26 mouse cellular contexts compared by ENCODE assay signal in the genomic region with DNA sequence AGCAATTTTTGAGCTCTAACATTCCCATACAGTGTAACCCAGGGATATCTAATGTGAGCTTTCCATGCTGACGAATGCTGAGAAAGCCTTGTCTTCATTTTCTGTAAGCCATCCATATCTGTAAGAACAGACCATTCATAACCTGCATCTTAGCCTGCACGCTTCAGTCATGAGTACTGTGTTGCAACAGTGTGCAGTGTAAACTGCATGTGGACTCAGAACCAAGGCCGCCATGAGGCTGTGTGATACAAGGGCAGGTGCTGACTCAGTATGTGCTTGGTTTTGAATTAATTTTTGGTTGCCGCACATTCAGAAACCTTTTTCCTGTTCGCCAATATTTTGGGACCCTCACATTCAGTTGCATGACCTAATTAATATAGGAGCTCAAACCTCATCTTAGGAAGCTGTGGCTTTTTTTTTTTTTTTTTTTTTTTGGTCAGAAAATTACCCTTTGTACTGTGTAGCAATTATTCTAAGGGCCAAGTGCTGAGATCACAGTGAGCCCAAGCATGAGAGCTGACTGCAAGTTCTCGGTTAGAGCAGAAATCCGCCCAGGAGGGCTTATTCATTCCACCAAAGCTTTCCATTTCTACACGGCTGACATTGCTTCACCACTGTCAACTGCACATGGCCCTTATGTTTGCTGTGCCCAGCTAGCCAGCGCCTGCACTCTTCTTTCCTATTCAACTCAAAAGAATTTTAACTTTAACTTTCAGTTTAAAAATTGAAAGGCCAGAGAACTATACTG. TPM values are rescaled to one million over a fixed set of nuclear protein-coding genes. Genes with fewer than 3 reads are reported as not detected.
DNase-seq lines count a peak whose midpoint lies in the region; ATAC-seq and TF ChIP-seq lines count a peak whose summit lies in the region.
"Had no signal": no experiment of that assay in that cellular context is flagged by ENCODE, and none has a peak within 500 bp of the region (broad histone marks: within the 10 kb centered on the region; RNA-seq: fewer than 3 reads in every experiment).

No protein-coding gene starts in this region.

- no peak for ATAC-seq in kidney, embryonic 15.5 days (replicated peaks; ENCODE audit: low FRiP score)
- peak; percentile 85 for ATAC-seq in intestine, embryonic 16.5 days
- ATAC-seq in liver, postnatal 0 days: peak; percentile 83
- ATAC-seq: CD4-positive, CD25-positive, alpha-beta regulatory T cell, adult 4 months; forebrain, embryonic 15.5 days had no signal

- no peak for TF ChIP-seq EP300 in liver, postnatal 0 days (IDR thresholded peaks at IDR 0.05; ENCODE audit: low read depth)

- no peak overlapping the region for H3K4me2 ChIP-seq in kidney, embryonic 15.5 days
- H3K4me2 ChIP-seq in intestine, embryonic 16.5 days (ENCODE audit: low read depth, low read length): no peak overlapping the region
- H3K4me2 ChIP-seq in liver, postnatal 0 days (ENCODE audit: low read depth, low read length): no peak overlapping the region
- H3K4me2 ChIP-seq: embryonic facial prominence, embryonic 13.5 days; forebrain, embryonic 15.5 days; heart, embryonic 13.5 days; hindbrain, embryonic 14.5 days; limb, embryonic 13.5 days had no signal

- H3K36me3 ChIP-seq in kidney, embryonic 15.5 days: peaks cover 10% of the 10 kb centered on the region; the same call in 1 of the 2 replicates
- H3K36me3 ChIP-seq in intestine, embryonic 16.5 days (ENCODE audit: control insufficient read depth, insufficient read depth, low read length): no peaks in the 10 kb centered on the region
- no peaks in the 10 kb centered on the region for H3K36me3 ChIP-seq in liver, postnatal 0 days (replicated peaks; ENCODE audit: insufficient read depth, low read length)

- no peak for TF ChIP-seq CTCF in cerebellum, adult 2 months (IDR thresholded peaks at IDR 0.05; ENCODE audit: borderline replicate concordance, insufficient read depth, low read depth, low read length)
- no peak for TF ChIP-seq CTCF in liver, postnatal 0 days (IDR thresholded peaks at IDR 0.05; ENCODE audit: low read depth)

- H3K4me1 ChIP-seq in cerebellum, adult 2 months (ENCODE audit: control insufficient read depth, insufficient read depth, low read length): peaks cover 9% of the 10 kb centered on the region
- H3K4me1 ChIP-seq in kidney, embryonic 15.5 days: no peaks in the 10 kb centered on the region
- no peaks in the 10 kb centered on the region for H3K4me1 ChIP-seq in intestine, embryonic 16.5 days (ENCODE audit: control insufficient read depth, insufficient read depth, low read length)
- no peaks in the 10 kb centered on the region for H3K4me1 ChIP-seq in liver, postnatal 0 days (ENCODE audit: insufficient read depth)
- H3K4me1 ChIP-seq: embryonic facial prominence, embryonic 13.5 days; forebrain, embryonic 10.5 days; forebrain, embryonic 15.5 days; heart, embryonic 13.5 days; limb, embryonic 13.5 days had no signal

- peak overlapping the region; percentile 53; the same call in 1 of the 2 replicates for H3K27ac ChIP-seq in cerebellum, adult 2 months (ENCODE audit: insufficient read depth, low read length)
- no peak overlapping the region for H3K27ac ChIP-seq in kidney, embryonic 15.5 days
- H3K27ac ChIP-seq in intestine, embryonic 16.5 days (ENCODE audit: low read length): no peak overlapping the region; the same call in 1 of the 2 replicates
- H3K27ac ChIP-seq in liver, postnatal 0 days (ENCODE audit: low read depth): no peak overlapping the region
- H3K27ac ChIP-seq: embryonic facial prominence, embryonic 13.5 days; forebrain, embryonic 10.5 days; forebrain, embryonic 15.5 days; heart, adult 2 months; heart, embryonic 13.5 days; hindbrain, embryonic 14.5 days; limb, embryonic 13.5 days; macrophage had no signal

- TF ChIP-seq POLR2A in cerebellum, adult 2 months (IDR thresholded peaks at IDR 0.05; ENCODE audit: borderline replicate concordance, insufficient read depth, low read length): no peak

- H3K4me3 ChIP-seq in cerebellum, adult 2 months (replicated peaks; ENCODE audit: insufficient read depth, low read depth, low read length): no peak overlapping the region
- H3K4me3 ChIP-seq in kidney, embryonic 15.5 days (replicated peaks): no peak overlapping the region
- no peak overlapping the region for H3K4me3 ChIP-seq in intestine, embryonic 16.5 days (ENCODE audit: low read length)
- H3K4me3 ChIP-seq in liver, postnatal 0 days (ENCODE audit: low read depth, low read length): no peak overlapping the region
- H3K4me3 ChIP-seq: embryonic facial prominence, embryonic 13.5 days; forebrain, embryonic 10.5 days; forebrain, embryonic 15.5 days; heart, adult 2 months; heart, embryonic 13.5 days; limb, embryonic 13.5 days had no signal

- DNase-seq in cerebellum, adult 2 months: no peak
- no peak for DNase-seq in cerebellum, adult 11-12 months
- DNase-seq in kidney, postnatal 36 days: peak; percentile 21 to 43
- DNase-seq in liver, postnatal 0 days: no peak
- DNase-seq in embryo, embryonic 10 days (ENCODE audit: low spot score): no peak
- DNase-seq: adrenal gland, postnatal 10 days; heart, adult 2 months; heart, postnatal 10 days; lung, adult 2 months; lung, postnatal 10 days; midbrain, embryonic 14.5 days; thymus, adult 2 months; thymus, postnatal 4 days had no signal

- H3K27me3 ChIP-seq in cerebellum, adult 2 months (ENCODE audit: control insufficient read depth, insufficient read depth, low read length): no peaks in the 10 kb centered on the region
- no peaks in the 10 kb centered on the region for H3K27me3 ChIP-seq in kidney, embryonic 15.5 days
- H3K27me3 ChIP-seq in intestine, embryonic 16.5 days (replicated peaks; ENCODE audit: control insufficient read depth, insufficient read depth, low read length): no peaks in the 10 kb centered on the region
- H3K27me3 ChIP-seq in liver, postnatal 0 days (ENCODE audit: insufficient read depth, low read length): no peaks in the 10 kb centered on the region
- H3K27me3 ChIP-seq: embryonic facial prominence, embryonic 13.5 days; forebrain, embryonic 15.5 days; heart, embryonic 13.5 days; limb, embryonic 13.5 days had no signal

- no peaks in the 10 kb centered on the region for H3K9me3 ChIP-seq in kidney, embryonic 15.5 days (replicated peaks)
- no peaks in the 10 kb centered on the region for H3K9me3 ChIP-seq in intestine, embryonic 16.5 days (ENCODE audit: control insufficient read depth, low read length)
- no peaks in the 10 kb centered on the region for H3K9me3 ChIP-seq in liver, postnatal 0 days (ENCODE audit: low read length)
- H3K9me3 ChIP-seq: embryonic facial prominence, embryonic 13.5 days; forebrain, embryonic 10.5 days; forebrain, embryonic 15.5 days; heart, embryonic 13.5 days; limb, embryonic 13.5 days had no signal

- 71% methylated on average over 9 of the region's 9 CpGs for WGBS in cerebellum, adult 2 months
- 88% methylated on average over 9 of the region's 9 CpGs for WGBS in kidney, embryonic 15.5 days
- 90% methylated on average over 9 of the region's 9 CpGs for WGBS in intestine, embryonic 16.5 days
- 72% methylated on average over 9 of the region's 9 CpGs for WGBS in liver, postnatal 0 days (ENCODE audit: insufficient replicate concordance)

- H3K9ac ChIP-seq in kidney, embryonic 15.5 days: no peak overlapping the region
- H3K9ac ChIP-seq in intestine, embryonic 16.5 days (ENCODE audit: low read depth, low read length): no peak overlapping the region
- no peak overlapping the region for H3K9ac ChIP-seq in liver, postnatal 0 days (replicated peaks)
- H3K9ac ChIP-seq: embryonic facial prominence, embryonic 13.5 days; forebrain, embryonic 15.5 days; heart, embryonic 13.5 days; hindbrain, embryonic 14.5 days; limb, embryonic 13.5 days had no signal

RNA-seq across cellular contexts. Expression of gene Gm26741, which starts 2.5 kb away (rescaled TPM):
- polyA plus RNA-seq in cerebellum, adult 2 months (2012; rRNA removed): not detected in 2 replicates
- not detected in 2 replicates for polyA plus RNA-seq in kidney, embryonic 15.5 days (2015; fragmentation: Nextera tagmentation; extraction: Ambion mirVana)
- not detected in 2 replicates for polyA plus RNA-seq in intestine, embryonic 16.5 days (2015; fragmentation: Nextera tagmentation; extraction: Ambion mirVana)
- not detected in 2 replicates for polyA plus RNA-seq in liver, postnatal 0 days (2015; fragmentation: Nextera tagmentation; extraction: Ambion mirVana)
- polyA plus RNA-seq: brain, embryonic 14.5 days; CD4-positive, CD25-positive, alpha-beta regulatory T cell, adult 4 months; embryonic facial prominence, embryonic 13.5 days; forebrain, embryonic 10.5 days; forebrain, embryonic 15.5 days; heart, adult 2 months; heart, embryonic 13.5 days; hindbrain, embryonic 14.5 days; kidney, embryonic 14.5 days; limb, embryonic 13.5 days; lung, adult 2 months; macrophage; midbrain, embryonic 14.5 days; neural tube, embryonic 14.5 days; thymus, adult 2 months had no signal

RNA-seq across cellular contexts. Expression of gene Gopc, which starts 20.9 kb away (rescaled TPM):
- 30.9 and 31.4 TPM in 2 replicates for polyA plus RNA-seq in cerebellum, adult 2 months (2012; rRNA removed)
- 22.5 TPM in 2 replicates for polyA plus RNA-seq in kidney, embryonic 15.5 days (2015; fragmentation: Nextera tagmentation; extraction: Ambion mirVana)
- polyA plus RNA-seq in intestine, embryonic 16.5 days (2015; fragmentation: Nextera tagmentation; extraction: Ambion mirVana): 15.9 and 16.0 TPM in 2 replicates
- 4.7 and 5.0 TPM in 2 replicates for polyA plus RNA-seq in liver, postnatal 0 days (2015; fragmentation: Nextera tagmentation; extraction: Ambion mirVana)

RNA-seq across cellular contexts. Expression of gene Nepn, which starts 27.7 kb away (rescaled TPM):
- 0.05 TPM in 2 replicates for polyA plus RNA-seq in cerebellum, adult 2 months (2012; rRNA removed)
- polyA plus RNA-seq in kidney, embryonic 15.5 days (2015; fragmentation: Nextera tagmentation; extraction: Ambion mirVana): not detected in 2 replicates
- polyA plus RNA-seq in intestine, embryonic 16.5 days (2015; fragmentation: Nextera tagmentation; extraction: Ambion mirVana): 0.36 and 0.77 TPM in 2 replicates
- polyA plus RNA-seq in liver, postnatal 0 days (2015; fragmentation: Nextera tagmentation; extraction: Ambion mirVana): not detected in 2 replicates
- polyA plus RNA-seq: CD4-positive, CD25-positive, alpha-beta regulatory T cell, adult 4 months; embryonic facial prominence, embryonic 13.5 days; forebrain, embryonic 10.5 days; forebrain, embryonic 15.5 days; heart, embryonic 13.5 days; hindbrain, embryonic 14.5 days; kidney, embryonic 14.5 days; macrophage; midbrain, embryonic 14.5 days; neural tube, embryonic 14.5 days had no signal

RNA-seq across cellular contexts. Expression of gene Nus1, which starts 56.3 kb away (rescaled TPM):
- polyA plus RNA-seq in cerebellum, adult 2 months (2012; rRNA removed): 25.3 and 28.5 TPM in 2 replicates
- polyA plus RNA-seq in kidney, embryonic 15.5 days (2015; fragmentation: Nextera tagmentation; extraction: Ambion mirVana): 15.9 and 16.6 TPM in 2 replicates
- 12.9 and 13.1 TPM in 2 replicates for polyA plus RNA-seq in intestine, embryonic 16.5 days (2015; fragmentation: Nextera tagmentation; extraction: Ambion mirVana)
- 5.9 and 6.5 TPM in 2 replicates for polyA plus RNA-seq in liver, postnatal 0 days (2015; fragmentation: Nextera tagmentation; extraction: Ambion mirVana)

Comparison
In these comparisons a context has a peak if more than half of its experiments do, and no peak if none do; other contexts are left out.
1. DNase-seq: peak in kidney, postnatal 36 days (2 of 2); none in cerebellum, adult 2 months (0 of 2), cerebellum, adult 11-12 months (single experiment), liver, postnatal 0 days (single experiment) and embryo, embryonic 10 days (single experiment).